Mouse (Mus musculus) adrenal gland, postnatal 0 days (tissue): ENCODE results near the gene 4931417E11Rik. TPM values are rescaled to one million over a fixed set of nuclear protein-coding genes. Genes with fewer than 3 reads are reported as not detected.

Experiments used
- polyA plus RNA-seq: library from polyadenylated mRNA; unstranded; fragments of >200 nt; fragmentation: Nextera tagmentation; extraction: Ambion mirVana; gene quantifications from 2 replicates; pipeline ENCODE4 v1.2.1, GENCODE M21; 2015

4931417E11Rik gene
- not detected in 2 replicates for polyA plus RNA-seq

GRCm38 (mm10) chr6:73469567-73469966, at the start of gene 4931417E11Rik:
4931417E11Rik (minus strand) TSS chr6:73469667.

Other genes with a start within 250 kb of the 4931417E11Rik start
- 0.01 TPM in 1 of 2 replicates, not detected in the other for gene Dnah6, start 248.0 kb downstream of the 4931417E11Rik start, polyA plus RNA-seq
- gene Suclg1, start 221.3 kb downstream of the 4931417E11Rik start, polyA plus RNA-seq: 192 and 261 TPM in 2 replicates